Mouse (Mus musculus) CH12.LX (cell line): ENCODE data around the gene Zc3h7b.

Experiments used
- CTCF ChIP-seq, 2 experiments: IDR thresholded peaks in 1 of 2; conservative IDR thresholded peaks in 1 of 2; 2 replicates each; pipeline ENCODE4 v1.5.1; 2011 to 2012; ENCODE audit warnings: low read depth in 2 of 2, low read length in 2 of 2, improper control_type of control experiment in 1 of 2, inconsistent platforms in 1 of 2, mild to moderate bottlenecking in 1 of 2, moderate library complexity in 1 of 2
- E2F4 ChIP-seq: IDR thresholded peaks from 2 replicates; pipeline ENCODE4 v1.6.1; 2011; ENCODE audit warnings: low read depth, low read length, improper control_type of control experiment; ENCODE audit not compliant: insufficient replicate concordance
- ETS1 ChIP-seq: conservative IDR thresholded peaks from 2 replicates; pipeline ENCODE4 v1.6.1; 2012; ENCODE audit warnings: low read depth, mild to moderate bottlenecking, inconsistent platforms, low read length, improper control_type of control experiment, moderate library complexity
- PAX5 ChIP-seq: IDR thresholded peaks from 2 replicates; pipeline ENCODE4 v1.6.1; 2012; ENCODE audit warnings: low read length, inconsistent platforms, mixed read lengths
- USF2 ChIP-seq: conservative IDR thresholded peaks from 2 replicates; pipeline ENCODE4 v1.6.1; 2011; ENCODE audit warnings: low read depth, low read length, improper control_type of control experiment

- TF ChIP-seq CTCF (conservative IDR thresholded peaks at IDR 0.05 in 1 of 2, IDR thresholded peaks at IDR 0.05 in 1 of 2; ENCODE audit: low read depth in 2 of 2, low read length in 2 of 2): no peak
- TF ChIP-seq PAX5: no peak
- TF ChIP-seq E2F4: no peak
- TF ChIP-seq ETS1: no peak
- no peak for TF ChIP-seq USF2
Observed at GRCm38 (mm10) chr15:81745601-81746114, 801 bp downstream of the Zc3h7b start.
